Mouse (Mus musculus): ENCODE measurements at regions not wholly inside any gene's neighbourhood (a gene's known extent, or its start where the extent isn't known, plus 50 kb on each side); places are given as distances from the start of the nearest gene placed in this dataset.

GRCm38 (mm10) chr13:69182478-69182877 is 183.1 kb upstream of the Adcy2 start:
- in situ Hi-C loops (cut with MboI, MseI): no loop called here

GRCm38 (mm10) chr13:69190661-69191060 is 191.3 kb upstream of the Adcy2 start:
- in situ Hi-C loops (cut with MboI, MseI): no loop called here

GRCm38 (mm10) chr13:69196464-69196871 is 197.1 kb upstream of the Adcy2 start:
- in situ Hi-C loops (cut with MboI, MseI): no loop called here

GRCm38 (mm10) chr13:69207741-69208568 is 208.6 kb upstream of the Adcy2 start:
- in situ Hi-C loops (cut with MboI, MseI): no loop called here

- in situ Hi-C loops (cut with MboI, MseI): no loop called here
Observed at GRCm38 (mm10) chr13:69208569-69208881, 209.2 kb upstream of the Adcy2 start.

- in situ Hi-C loops (cut with MboI, MseI): no loop called here
Observed at GRCm38 (mm10) chr13:69216579-69216978, 217.2 kb upstream of the Adcy2 start.

- in situ Hi-C loops (cut with MboI, MseI): no loop called here
Observed at GRCm38 (mm10) chr13:69220425-69220824, 221.1 kb upstream of the Adcy2 start.

- in situ Hi-C loops (cut with MboI, MseI): no loop called here
Observed at GRCm38 (mm10) chr13:69226538-69226937, 227.2 kb upstream of the Adcy2 start.

GRCm38 (mm10) chr13:69230361-69230943 is 231.1 kb upstream of the Adcy2 start:
- in situ Hi-C loops (cut with MboI, MseI): no loop called here

GRCm38 (mm10) chr13:69236386-69236785 is 237.0 kb upstream of the Adcy2 start:
- in situ Hi-C loops (cut with MboI, MseI): no loop called here

- in situ Hi-C loops (cut with MboI, MseI): no loop called here
Observed at GRCm38 (mm10) chr13:69237918-69238317, 238.6 kb upstream of the Adcy2 start.

- in situ Hi-C loops (cut with MboI, MseI): no loop called here
Observed at GRCm38 (mm10) chr13:69239261-69239915, 240.0 kb upstream of the Adcy2 start.

- in situ Hi-C loops (cut with MboI, MseI): loop anchor here (10.0 kb wide), 1 partner anchor 758 kb away; no protein-coding TSS in a partner anchor
Observed at GRCm38 (mm10) chr13:69242544-69243296, 243.4 kb upstream of the Adcy2 start.

GRCm38 (mm10) chr13:69250334-69251129 is 251.2 kb upstream of the Adcy2 start:
- in situ Hi-C loops (cut with MboI, MseI): no loop called here

- in situ Hi-C loops (cut with MboI, MseI): no loop called here
Observed at GRCm38 (mm10) chr13:69251130-69251561, 251.8 kb upstream of the Adcy2 start.

GRCm38 (mm10) chr13:69252335-69252734 is 253.0 kb upstream of the Adcy2 start:
- in situ Hi-C loops (cut with MboI, MseI): no loop called here

- in situ Hi-C loops (cut with MboI, MseI): no loop called here
Observed at GRCm38 (mm10) chr13:69260485-69260884, 261.1 kb upstream of the Adcy2 start.

- in situ Hi-C loops (cut with MboI, MseI): no loop called here
Observed at GRCm38 (mm10) chr13:69260972-69261371, 261.6 kb upstream of the Adcy2 start.

GRCm38 (mm10) chr13:69263722-69264121 is 264.4 kb upstream of the Adcy2 start:
- in situ Hi-C loops (cut with MboI, MseI): no loop called here

- in situ Hi-C loops (cut with MboI, MseI): no loop called here
Observed at GRCm38 (mm10) chr13:69266071-69266470, 266.7 kb upstream of the Adcy2 start.

GRCm38 (mm10) chr13:69272506-69272905 is 261.0 kb upstream of the Nsun2 start:
- in situ Hi-C loops (cut with MboI, MseI): no loop called here

Data from regulatory T cell (primary cell).